Mouse (Mus musculus) liver, postnatal 0 days (tissue): Measurements from ENCODE around the gene Anks1b. TPM values are rescaled to one million over a fixed set of nuclear protein-coding genes. Genes with fewer than 3 reads are reported as not detected.

Experiments used
- ATAC-seq: fragments of 200-750 bp; cut with Nextera tagmentation; 2 replicates; pipeline ENCODE4 v1.8.0; 2017; ENCODE audit warnings: mild to moderate bottlenecking, moderate library complexity
- DNase-seq: peaks from one replicate; pipeline ENCODE4 v3.0.0-alpha.2; 2016
- H3K27ac ChIP-seq: fragments of 300-500 bp; sonication (generic); 2 replicates; pipeline ENCODE4 v1.5.1; 2014; ENCODE audit warnings: antibody characterized with exemption, moderate library complexity, mild to moderate bottlenecking, low read depth
- H3K27me3 ChIP-seq: fragments of 300-500 bp; sonication (generic); 2 replicates; pipeline ENCODE4 v1.6.1; 2014; ENCODE audit warnings: low read length, control low read depth, mixed read lengths; ENCODE audit not compliant: insufficient read depth
- H3K36me3 ChIP-seq: fragments of 300-500 bp; sonication (generic); replicated peaks from 2 replicates; pipeline ENCODE4 v1.6.1; 2014; ENCODE audit warnings: mild to moderate bottlenecking, control low read depth, low read length, moderate library complexity, mixed read lengths; ENCODE audit not compliant: insufficient read depth
- H3K4me1 ChIP-seq: fragments of 300-500 bp; sonication (generic); 2 replicates; pipeline ENCODE4 v1.6.1; 2014; ENCODE audit warnings: antibody characterized with exemption, mild to moderate bottlenecking, control low read depth; ENCODE audit not compliant: insufficient read depth
- H3K4me2 ChIP-seq: fragments of 300-500 bp; sonication (generic); 2 replicates; pipeline ENCODE4 v1.6.1; 2014; ENCODE audit warnings: low read depth, mild to moderate bottlenecking, low read length, moderate library complexity, mixed read lengths
- H3K4me3 ChIP-seq: fragments of 300-500 bp; sonication (generic); 2 replicates; pipeline ENCODE4 v1.5.1; 2014; ENCODE audit warnings: low read depth, low read length
- H3K9ac ChIP-seq: fragments of 300-500 bp; sonication (generic); replicated peaks from 2 replicates; pipeline ENCODE4 v1.6.1; 2014; ENCODE audit warnings: mild to moderate bottlenecking, moderate library complexity
- H3K9me3 ChIP-seq: fragments of 300-500 bp; sonication (generic); 2 replicates; pipeline ENCODE4 v1.6.1; 2016; ENCODE audit warnings: mild to moderate bottlenecking, control low read depth, low read length, mixed read lengths
- CTCF ChIP-seq: sonication (generic); IDR thresholded peaks from 2 replicates; pipeline ENCODE4 v1.5.1; 2016; ENCODE audit warnings: antibody characterized with exemption, low read depth
- EP300 ChIP-seq: IDR thresholded peaks from 2 replicates; pipeline ENCODE4 v1.6.1; 2016; ENCODE audit warnings: antibody characterized with exemption, low read depth, mild to moderate bottlenecking
- WGBS: fragments of 180-500 bp; shearing (Covaris S2); extraction: QIAGEN DNeasy Blood & Tissue Kit; methylation state at CpG from one replicate; pipeline ENCODE4 v1.1.7; 2014; ENCODE audit not compliant: insufficient replicate concordance; 5-methylcytosine and 5-hydroxymethylcytosine counted together
- polyA plus RNA-seq: library from polyadenylated mRNA; unstranded; fragments of >200 nt; fragmentation: Nextera tagmentation; extraction: Ambion mirVana; gene quantifications from 2 replicates; pipeline ENCODE4 v1.2.1, GENCODE M21; 2015

The Anks1b gene
- polyA plus RNA-seq, 1 experiment from 2014 or later, result not detected

DNA sequence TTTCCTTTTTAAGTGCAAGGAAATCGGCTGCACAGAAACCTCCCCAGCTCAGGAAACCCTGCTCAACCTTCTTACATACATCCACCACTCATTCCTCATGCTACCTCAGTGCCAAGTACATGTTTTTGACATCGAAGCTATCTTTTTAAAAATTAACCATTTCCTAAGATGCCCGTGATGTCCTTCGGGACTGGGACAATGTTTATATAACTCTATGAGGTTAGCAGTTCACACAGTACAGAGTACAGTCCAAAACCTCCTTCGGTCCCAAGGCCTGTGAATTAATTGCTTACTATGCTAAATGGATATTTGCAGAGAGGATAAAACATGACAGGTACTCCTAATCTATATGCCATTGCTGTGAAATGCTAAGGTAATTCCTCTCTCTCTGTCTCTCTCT is 558.2 kb downstream of the Anks1b start:
- H3K9ac ChIP-seq, result no peak overlapping the region
- H3K4me3 ChIP-seq, result no peak overlapping the region
- H3K4me1 ChIP-seq, result no peaks in the 10 kb centered on the region
- no peak overlapping the region for H3K27ac ChIP-seq
- 38% methylated on average over 5 of the region's 5 CpGs for WGBS
- no peaks in the 10 kb centered on the region for H3K9me3 ChIP-seq
- no peak for DNase-seq
- no peaks in the 10 kb centered on the region for H3K36me3 ChIP-seq
- no peak overlapping the region for H3K4me2 ChIP-seq
- TF ChIP-seq CTCF (no peak), EP300 (no peak)
- no peak for ATAC-seq
- no peaks in the 10 kb centered on the region for H3K27me3 ChIP-seq

DNA sequence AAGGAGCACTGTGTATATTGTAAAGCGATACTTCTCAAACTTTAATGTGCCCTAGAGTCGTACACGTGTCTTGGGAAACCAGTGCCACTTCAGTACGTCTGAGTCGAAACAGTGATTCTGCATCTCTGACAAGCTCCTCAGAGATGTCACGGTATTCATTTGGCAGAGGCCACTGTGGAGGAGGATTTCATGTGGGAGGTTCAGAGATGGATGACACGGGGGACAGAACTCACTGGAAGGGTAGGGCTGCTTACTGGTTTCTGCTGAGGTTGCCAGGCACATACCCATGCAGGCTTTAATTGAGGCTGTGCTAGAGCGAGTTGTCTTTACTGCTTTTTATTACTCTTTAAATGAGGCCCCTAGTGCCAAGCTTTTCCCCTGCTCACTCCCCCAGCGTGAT is 558.7 kb downstream of the Anks1b start:
- DNase-seq, result no peak
- Histone ChIP-seq H3K4me1 (no peaks in the 10 kb centered on the region), H3K9me3 (no peaks in the 10 kb centered on the region), H3K27me3 (no peaks in the 10 kb centered on the region), H3K27ac (no peak overlapping the region), H3K4me3 (no peak overlapping the region), H3K36me3 (no peaks in the 10 kb centered on the region), H3K9ac (no peak overlapping the region), H3K4me2 (no peak overlapping the region)
- ATAC-seq, result no peak
- WGBS, result 66% methylated on average over 9 of the region's 9 CpGs
- no peak for TF ChIP-seq CTCF
- TF ChIP-seq EP300, result no peak

DNA sequence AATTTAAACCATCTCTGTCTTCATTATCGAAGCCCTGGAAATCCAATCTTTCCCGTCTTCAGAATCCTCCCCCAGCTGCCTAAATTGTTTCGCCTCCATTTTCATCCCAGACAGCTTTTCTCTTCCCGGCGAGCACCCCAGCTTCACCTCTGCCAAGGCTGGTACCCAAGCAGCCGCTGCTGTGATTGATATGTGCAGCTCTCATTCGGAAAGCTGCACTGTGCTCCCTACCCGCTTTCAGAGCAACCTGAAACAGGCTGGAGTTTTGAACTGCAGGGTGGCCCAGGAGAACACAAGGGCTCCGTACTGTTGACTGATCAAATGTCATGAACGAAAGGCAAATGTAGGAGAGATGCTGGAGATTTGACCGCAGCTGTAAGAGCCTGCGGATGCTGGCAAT is 559.2 kb downstream of the Anks1b start:
- no peaks in the 10 kb centered on the region for H3K27me3 ChIP-seq
- H3K4me3 ChIP-seq, result no peak overlapping the region
- no peak overlapping the region for H3K27ac ChIP-seq
- no peak overlapping the region for H3K4me2 ChIP-seq
- DNase-seq, result no peak
- H3K4me1 ChIP-seq, result no peaks in the 10 kb centered on the region
- no peak for ATAC-seq
- no peaks in the 10 kb centered on the region for H3K9me3 ChIP-seq
- no peak overlapping the region for H3K9ac ChIP-seq
- 71% methylated on average over 12 of the region's 12 CpGs for WGBS
- TF ChIP-seq CTCF (no peak), EP300 (no peak)
- no peaks in the 10 kb centered on the region for H3K36me3 ChIP-seq

DNA sequence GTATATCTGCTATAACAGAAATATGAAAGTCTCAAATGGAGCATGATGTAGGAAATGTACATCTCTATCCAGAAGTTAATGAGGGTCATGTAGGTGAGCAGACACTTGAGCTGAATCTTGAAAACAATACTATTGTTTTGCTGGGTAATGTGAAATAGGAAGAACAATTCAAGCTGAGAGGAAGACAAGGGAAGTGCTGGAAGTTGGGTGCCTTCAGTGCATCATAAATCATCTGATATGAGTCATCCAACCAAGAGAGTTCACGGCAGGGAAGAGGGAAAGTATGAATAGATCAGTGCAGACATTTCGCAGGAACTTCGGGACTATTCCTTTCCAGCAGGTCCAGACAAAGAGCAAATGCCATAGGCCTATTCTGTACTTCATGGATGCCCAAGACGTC is 567.7 kb downstream of the Anks1b start:
- no peak overlapping the region for H3K9ac ChIP-seq
- no peak overlapping the region for H3K4me2 ChIP-seq
- H3K36me3 ChIP-seq, result no peaks in the 10 kb centered on the region
- no peak overlapping the region for H3K4me3 ChIP-seq
- H3K9me3 ChIP-seq, result no peaks in the 10 kb centered on the region
- WGBS, result 60% methylated on average over 4 of the region's 4 CpGs
- ATAC-seq, result no peak
- H3K4me1 ChIP-seq, result no peaks in the 10 kb centered on the region
- H3K27ac ChIP-seq, result no peak overlapping the region
- no peak for TF ChIP-seq EP300
- no peak for TF ChIP-seq CTCF
- no peak for DNase-seq
- H3K27me3 ChIP-seq, result no peaks in the 10 kb centered on the region

DNA sequence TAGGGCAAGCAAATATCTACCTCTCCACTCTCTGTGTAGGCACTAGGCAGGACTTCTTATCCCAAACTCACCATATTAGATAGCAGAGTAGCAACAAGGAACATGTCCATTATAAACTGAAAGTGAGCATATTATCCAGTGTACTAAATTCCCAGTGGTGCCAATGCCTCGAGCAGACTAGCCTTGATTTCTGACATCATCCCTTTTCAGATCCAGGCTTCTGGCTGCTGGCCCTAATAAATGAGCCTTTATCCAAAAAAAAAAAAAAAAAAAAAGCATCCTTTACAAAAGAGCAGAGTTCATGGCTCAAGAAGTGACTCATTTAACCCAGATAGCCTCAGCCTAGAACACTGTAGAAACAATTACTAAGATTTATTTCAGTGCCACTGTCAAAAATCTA is 568.3 kb downstream of the Anks1b start:
- TF ChIP-seq CTCF (no peak), EP300 (no peak)
- Histone ChIP-seq H3K9me3 (no peaks in the 10 kb centered on the region), H3K27me3 (no peaks in the 10 kb centered on the region), H3K9ac (no peak overlapping the region), H3K4me3 (no peak overlapping the region), H3K4me1 (no peaks in the 10 kb centered on the region), H3K27ac (no peak overlapping the region), H3K36me3 (no peaks in the 10 kb centered on the region), H3K4me2 (no peak overlapping the region)
- DNase-seq (no peak), ATAC-seq (no peak)
- 53% methylated on average over 1 of the region's 1 CpGs for WGBS

DNA sequence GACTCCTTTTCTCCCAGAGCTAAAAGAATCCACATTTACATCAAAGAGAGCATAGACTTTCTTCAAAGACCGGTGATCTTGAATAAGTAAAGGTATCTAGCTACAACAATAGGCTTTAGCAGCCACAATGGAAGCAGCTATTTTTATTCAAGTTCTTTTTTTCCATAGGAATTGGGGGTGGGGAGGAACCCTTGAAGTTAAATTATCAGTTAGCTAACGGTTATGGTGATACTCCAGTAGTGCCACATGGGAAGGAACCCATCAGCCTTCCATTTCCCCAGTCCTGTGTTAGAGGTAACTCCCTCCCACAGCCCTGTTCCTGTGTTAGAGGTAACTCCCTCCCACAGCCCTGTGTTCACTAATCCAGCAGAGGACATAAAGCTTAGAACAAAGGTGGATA is 591.6 kb downstream of the Anks1b start:
- Histone ChIP-seq H3K27ac (no peak overlapping the region), H3K9ac (no peak overlapping the region), H3K4me3 (no peak overlapping the region), H3K27me3 (no peaks in the 10 kb centered on the region), H3K9me3 (no peaks in the 10 kb centered on the region), H3K4me1 (no peaks in the 10 kb centered on the region), H3K4me2 (no peak overlapping the region), H3K36me3 (no peaks in the 10 kb centered on the region)
- ATAC-seq, result no peak
- WGBS, result 81% methylated on average over 2 of the region's 2 CpGs
- TF ChIP-seq EP300 (no peak), CTCF (no peak)
- no peak for DNase-seq

DNA sequence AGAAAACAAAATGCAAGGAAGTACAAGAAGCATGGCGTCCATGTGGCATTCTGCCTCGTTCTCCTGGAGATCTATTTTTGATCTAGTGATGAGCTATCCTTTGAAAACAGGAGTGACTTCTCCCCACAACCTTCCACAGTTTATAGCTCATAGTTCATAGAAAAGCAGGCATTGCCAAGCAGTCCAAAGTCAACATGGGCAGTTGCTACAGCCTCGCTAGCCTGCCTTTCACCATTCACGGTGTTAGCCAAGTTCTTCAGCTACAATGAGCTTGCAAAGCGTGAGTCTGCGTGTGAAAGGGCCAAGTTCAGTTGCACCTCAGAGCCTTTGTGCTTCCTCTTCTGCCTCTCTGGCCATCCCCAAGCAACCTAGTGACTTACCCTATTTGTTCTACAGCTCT is 592.1 kb downstream of the Anks1b start:
- no peak for TF ChIP-seq EP300
- TF ChIP-seq CTCF, result no peak

More for the DNA sequence above, 592.1 kb downstream of the Anks1b start:
- Histone ChIP-seq H3K9ac (no peak overlapping the region), H3K27me3 (no peaks in the 10 kb centered on the region), H3K36me3 (no peaks in the 10 kb centered on the region), H3K4me3 (no peak overlapping the region), H3K9me3 (no peaks in the 10 kb centered on the region), H3K4me1 (no peaks in the 10 kb centered on the region), H3K4me2 (no peak overlapping the region), H3K27ac (no peak overlapping the region)
- DNase-seq, result no peak
- no peak for ATAC-seq
- WGBS, result 73% methylated on average over 6 of the region's 6 CpGs
